Comparison of ENCODE assay signal across 15 mouse cellular contexts in genomic region chr7:70584480-70584879, GRCm38 (mm10).
"Had no signal": no experiment of that assay in that cellular context is flagged by ENCODE, and none has a peak within 500 bp of the region (broad histone marks: within the 10 kb centered on the region; RNA-seq: fewer than 3 reads in every experiment).

No protein-coding gene starts in this region.

- H3K9ac ChIP-seq: limb, embryonic 15.5 days; neural tube, embryonic 12.5 days had no signal

- H3K4me3 ChIP-seq: limb, embryonic 15.5 days; megakaryocyte, embryonic 14.5 days; neural tube, embryonic 12.5 days had no signal

- H3K4me2 ChIP-seq: limb, embryonic 15.5 days; neural tube, embryonic 12.5 days had no signal

- DNase-seq: kidney, adult 11 months; kidney, adult 9 months; kidney, postnatal 36 days; layer of hippocampus, adult 9-11 months; layer of hippocampus, postnatal 36 days; lung, adult 2 months; lung, postnatal 10 days; midbrain, embryonic 14.5 days; thymus, adult 18-20 months; thymus, postnatal 14 days had no signal

- H3K27me3 ChIP-seq: limb, embryonic 15.5 days; megakaryocyte, embryonic 14.5 days; neural tube, embryonic 12.5 days had no signal

- H3K4me1 ChIP-seq: limb, embryonic 15.5 days; megakaryocyte, embryonic 14.5 days; neural tube, embryonic 12.5 days had no signal

- H3K27ac ChIP-seq: kidney, postnatal 0 days; limb, embryonic 15.5 days; macrophage; neural tube, embryonic 12.5 days had no signal

- H3K9me3 ChIP-seq: limb, embryonic 15.5 days; neural tube, embryonic 12.5 days had no signal

- H3K36me3 ChIP-seq: limb, embryonic 15.5 days; neural tube, embryonic 12.5 days had no signal
